Mouse (Mus musculus): ENCODE measurements at regions not wholly inside any gene's neighbourhood (a gene's known extent, or its start where the extent isn't known, plus 50 kb on each side); places are given as distances from the start of the nearest gene placed in this dataset.

- in situ Hi-C loops (cut with MseI, MboI) = no loop called here
These were observed 436.6 kb downstream of the Meis1 start for GRCm38 (mm10) chr11:18581997-18582780.

DNA sequence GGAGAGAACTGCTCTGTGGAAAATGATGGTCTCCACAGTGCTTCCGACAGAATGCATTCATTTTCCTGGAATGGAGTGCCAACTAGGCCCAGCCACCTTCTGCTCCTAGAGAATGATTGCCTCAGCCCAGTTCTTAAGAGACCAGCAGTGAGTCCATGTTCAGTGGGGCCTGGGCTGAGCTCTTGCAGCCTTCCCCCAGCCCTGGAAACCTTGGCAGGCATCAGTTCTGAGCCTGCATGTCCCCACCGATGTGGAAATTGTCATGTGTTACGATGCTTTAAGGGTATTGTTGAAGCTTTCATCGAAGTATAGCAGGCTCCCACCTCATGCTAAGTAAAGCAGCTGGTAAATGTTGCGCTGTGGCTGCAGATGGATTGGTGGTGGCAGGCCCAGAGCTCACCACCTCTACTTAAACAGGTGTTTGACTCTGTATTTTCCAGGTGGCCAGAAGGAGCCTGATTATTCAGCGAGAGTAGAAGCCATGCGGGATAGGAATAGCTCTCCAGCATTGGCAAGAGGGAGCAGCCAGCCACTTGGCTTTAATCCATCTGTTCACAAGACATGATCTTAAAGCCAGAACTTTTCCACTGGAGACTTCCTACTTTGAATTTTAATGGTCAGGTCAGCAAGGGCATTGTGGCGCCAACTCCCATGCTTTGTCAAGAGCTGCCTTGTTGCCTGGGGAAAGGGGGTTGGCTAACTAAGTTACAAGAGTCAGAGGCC, 437.5 kb downstream of the Meis1 start:
- in situ Hi-C loops (cut with MseI, MboI) = no loop called here

DNA sequence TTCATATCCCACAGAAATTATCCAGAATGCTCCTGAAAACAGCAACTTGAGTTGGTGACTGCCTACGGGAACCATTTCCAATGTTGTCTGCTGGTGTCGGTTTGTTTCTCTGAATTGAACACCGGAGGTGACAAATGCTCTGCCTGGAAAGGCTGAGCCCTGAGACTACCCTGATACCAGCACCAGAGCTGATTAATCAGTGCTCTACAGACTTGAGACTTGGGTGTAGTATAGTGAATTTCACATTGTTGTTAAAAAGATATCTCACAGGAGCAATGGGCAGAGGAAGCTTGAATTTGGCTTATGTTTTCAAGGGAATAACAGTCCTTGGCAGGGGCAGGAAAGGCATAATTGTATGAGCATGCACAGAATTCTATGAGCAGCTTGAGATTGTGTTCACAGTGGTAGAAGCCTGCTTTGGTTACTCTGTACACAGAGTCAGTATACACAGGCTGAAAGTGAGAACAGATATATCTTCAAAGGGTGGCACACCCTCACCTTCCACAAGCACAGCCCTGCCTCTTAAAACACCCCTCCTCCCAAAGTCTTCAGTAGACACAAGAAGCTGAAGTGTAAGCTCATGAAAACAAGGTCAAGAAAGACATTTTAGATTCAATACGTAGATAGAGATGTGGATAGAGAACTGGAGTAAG, 447.1 kb downstream of the Meis1 start:
- in situ Hi-C loops (cut with MseI, MboI) = no loop called here

DNA sequence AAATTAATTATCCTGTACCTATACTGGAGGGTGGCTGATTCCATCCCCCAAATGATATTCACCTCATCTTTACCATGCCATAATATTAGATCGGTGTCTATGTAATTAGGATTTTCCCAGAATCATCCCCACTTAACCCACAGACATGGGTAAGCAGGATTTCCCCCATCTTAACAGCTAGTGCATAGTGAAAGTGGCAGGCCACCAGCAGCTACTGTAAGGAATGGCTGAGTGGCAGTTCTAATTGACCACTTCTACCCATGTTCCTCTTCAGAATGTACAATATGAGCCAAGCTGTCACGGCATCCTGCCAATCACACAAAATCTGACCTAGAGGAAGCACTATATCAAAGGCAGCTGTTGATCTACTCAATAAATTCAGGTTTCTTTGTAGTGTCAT, 455.8 kb downstream of the Meis1 start:
- in situ Hi-C loops (cut with MseI, MboI) = no loop called here

- in situ Hi-C loops (cut with MseI, MboI) = no loop called here
These were observed 460.1 kb downstream of the Meis1 start for GRCm38 (mm10) chr11:18558665-18559064.

GRCm38 (mm10) chr11:18535592-18535857, 483.3 kb downstream of the Meis1 start:
- in situ Hi-C loops (cut with MseI, MboI) = no loop called here

- in situ Hi-C loops (cut with MseI, MboI) = no loop called here
These were observed 483.8 kb downstream of the Meis1 start for GRCm38 (mm10) chr11:18534807-18535591.

- in situ Hi-C loops (cut with MseI, MboI) = no loop called here
These were observed 487.3 kb downstream of the Meis1 start for GRCm38 (mm10) chr11:18531264-18532110.

- in situ Hi-C loops (cut with MseI, MboI) = no loop called here
These were observed 490.2 kb downstream of the Meis1 start for GRCm38 (mm10) chr11:18528568-18528967.

GRCm38 (mm10) chr11:18495108-18495757, 523.6 kb downstream of the Meis1 start:
- in situ Hi-C loops (cut with MseI, MboI) = no loop called here

GRCm38 (mm10) chr11:18493981-18494380, 524.8 kb downstream of the Meis1 start:
- in situ Hi-C loops (cut with MseI, MboI) = no loop called here

DNA sequence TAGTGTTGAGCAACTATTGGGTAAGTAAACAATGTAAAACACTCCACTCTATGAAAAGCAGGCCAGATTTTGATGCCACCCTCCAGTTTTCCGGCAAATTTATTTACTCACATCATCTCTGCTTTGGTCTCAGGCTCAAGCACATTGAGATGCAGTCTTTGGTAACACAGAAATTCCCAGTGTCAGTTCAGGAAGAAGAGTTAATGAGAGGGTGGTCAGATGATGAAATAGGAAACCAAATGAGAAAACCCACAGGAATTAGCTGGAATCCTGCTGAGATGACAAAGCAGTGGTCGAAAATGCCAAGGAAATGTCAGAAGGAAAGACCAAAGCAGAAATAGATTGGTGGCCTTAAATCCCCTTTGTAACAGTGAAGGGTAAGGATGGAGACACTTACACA, 525.7 kb downstream of the Meis1 start:
- in situ Hi-C loops (cut with MseI, MboI) = no loop called here

- in situ Hi-C loops (cut with MseI, MboI) = no loop called here
These were observed 529.1 kb downstream of the Meis1 start for GRCm38 (mm10) chr11:18489517-18490256.

- in situ Hi-C loops (cut with MseI, MboI) = no loop called here
These were observed 525.2 kb upstream of the Etaa1 start for GRCm38 (mm10) chr11:18478841-18479240.

DNA sequence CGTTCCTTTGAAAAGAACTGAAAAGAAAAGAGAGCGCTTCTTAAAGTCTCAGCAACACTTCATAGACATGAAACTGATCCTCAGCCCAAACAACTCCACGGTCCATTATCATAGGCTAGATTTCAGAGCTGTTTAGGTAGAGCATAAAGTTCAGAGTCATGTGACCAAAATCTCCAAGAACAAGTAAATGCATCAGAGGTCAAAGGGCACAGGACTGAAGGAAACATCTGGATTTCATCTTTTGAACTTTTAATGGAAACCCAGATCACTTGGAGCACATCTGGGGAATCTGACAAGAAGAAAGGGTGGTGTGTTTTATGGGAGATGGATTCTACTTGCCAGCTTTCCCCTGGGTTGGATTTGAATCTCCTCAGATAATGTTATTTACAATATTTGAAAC, 497.6 kb upstream of the Etaa1 start:
- in situ Hi-C loops (cut with MseI, MboI) = no loop called here

DNA sequence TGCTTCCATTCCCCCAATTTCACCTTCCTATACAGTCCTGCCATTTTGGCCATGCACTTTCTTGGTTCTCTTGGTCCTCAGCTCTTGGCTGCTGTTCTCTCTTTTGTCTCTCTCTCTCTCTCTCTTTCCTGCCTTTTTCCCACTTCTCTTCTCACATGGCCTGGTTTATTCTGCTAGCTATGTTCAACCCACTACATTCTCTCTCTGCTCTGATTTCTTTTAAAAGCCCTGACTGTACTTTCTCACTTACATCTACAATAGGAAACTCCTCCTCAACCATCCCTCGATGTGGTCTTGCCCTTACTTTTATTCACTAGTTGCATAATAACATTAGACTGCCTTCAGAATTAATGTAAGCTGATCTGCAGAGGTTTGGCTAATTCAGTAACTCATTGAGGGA, 495.2 kb upstream of the Etaa1 start:
- in situ Hi-C loops (cut with MseI, MboI) = no loop called here

- in situ Hi-C loops (cut with MseI, MboI) = no loop called here
These were observed 490.9 kb upstream of the Etaa1 start for GRCm38 (mm10) chr11:18444600-18444999.

- in situ Hi-C loops (cut with MseI, MboI) = no loop called here
These were observed 490.4 kb upstream of the Etaa1 start for GRCm38 (mm10) chr11:18444101-18444500.

DNA sequence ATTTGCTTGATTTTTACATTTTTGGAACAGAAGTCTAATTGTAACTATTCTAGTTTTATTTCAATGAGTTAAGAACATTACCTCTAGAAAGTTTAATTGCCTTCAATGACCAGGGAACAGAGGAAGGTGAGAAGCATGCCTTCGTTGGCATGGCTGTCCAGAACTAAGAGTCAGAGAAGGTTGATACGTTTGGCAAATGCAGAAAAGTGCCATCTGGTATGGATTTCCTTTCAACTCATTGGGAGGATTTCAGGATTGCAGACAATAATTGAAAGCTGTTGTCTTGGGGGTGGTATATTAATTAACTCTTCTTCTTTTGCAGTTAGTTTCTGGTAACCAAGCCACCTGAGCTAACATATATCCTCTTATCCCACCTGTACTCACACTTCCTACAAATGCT, 489.5 kb upstream of the Etaa1 start:
- in situ Hi-C loops (cut with MseI, MboI) = no loop called here
